Mouse (Mus musculus) intestine, postnatal 0 days (tissue): ENCODE measurements around the gene Saa1. TPM values are rescaled to one million over a fixed set of nuclear protein-coding genes. Genes with fewer than 3 reads are reported as not detected.
"Not testable (repeated sequence)": the region's sequence is repeated elsewhere in the genome, so short reads cannot be mapped to it uniquely, and the experiment has no call there.

Experiments used
- ATAC-seq: fragments of 200-750 bp; cut with Nextera tagmentation; 2 replicates; pipeline ENCODE4 v1.8.0; 2017; ENCODE audit warnings: mild to moderate bottlenecking, moderate TSS enrichment, moderate library complexity
- H3K27ac ChIP-seq: fragments of 300-500 bp; sonication (generic); 2 replicates; pipeline ENCODE4 v1.5.1; 2014; ENCODE audit warnings: mild to moderate bottlenecking, low read depth, low read length, moderate library complexity
- H3K27me3 ChIP-seq: fragments of 300-500 bp; sonication (generic); replicated peaks from 2 replicates; pipeline ENCODE4 v1.6.1; 2014; ENCODE audit warnings: low read length, mixed read lengths; ENCODE audit not compliant: control insufficient read depth, insufficient read depth
- H3K36me3 ChIP-seq: fragments of 300-500 bp; sonication (generic); 2 replicates; pipeline ENCODE4 v1.6.1; 2014; ENCODE audit warnings: mild to moderate bottlenecking, moderate library complexity; ENCODE audit not compliant: control insufficient read depth, insufficient read depth
- H3K4me1 ChIP-seq: fragments of 300-500 bp; sonication (generic); replicated peaks from 2 replicates; pipeline ENCODE4 v1.6.1; 2014; ENCODE audit warnings: antibody characterized with exemption, low read length, mixed read lengths; ENCODE audit not compliant: control insufficient read depth, insufficient read depth
- H3K4me2 ChIP-seq: fragments of 300-500 bp; sonication (generic); replicated peaks from 2 replicates; pipeline ENCODE4 v1.6.1; 2014; ENCODE audit warnings: low read depth, mild to moderate bottlenecking, moderate library complexity
- H3K4me3 ChIP-seq: fragments of 300-500 bp; sonication (generic); 2 replicates; pipeline ENCODE4 v1.5.1; 2014; ENCODE audit warnings: low read depth, low read length
- H3K9ac ChIP-seq: fragments of 300-500 bp; sonication (generic); 2 replicates; pipeline ENCODE4 v1.6.1; 2014; ENCODE audit warnings: mild to moderate bottlenecking, low read depth, low read length
- H3K9me3 ChIP-seq: fragments of 300-500 bp; sonication (generic); 2 replicates; pipeline ENCODE4 v1.6.1; 2016; ENCODE audit warnings: mixed run types; ENCODE audit not compliant: control insufficient read depth
- CTCF ChIP-seq: sonication (generic); IDR thresholded peaks from 2 replicates; pipeline ENCODE4 v1.5.1; 2016; ENCODE audit warnings: low read depth, mild to moderate bottlenecking, control low read depth, antibody characterized with exemption, moderate library complexity
- WGBS: fragments of 180-500 bp; shearing (Covaris S2); extraction: QIAGEN DNeasy Blood & Tissue Kit; methylation state at CpG from one replicate; pipeline ENCODE4 v1.1.7; 2014; 5-methylcytosine and 5-hydroxymethylcytosine counted together
- polyA plus RNA-seq: library from polyadenylated mRNA; unstranded; fragments of >200 nt; fragmentation: Nextera tagmentation; extraction: Ambion mirVana; gene quantifications from 2 replicates; pipeline ENCODE4 v1.2.1, GENCODE M21; 2015

The Saa1 gene
- polyA plus RNA-seq, 1 experiment from 2014 or later, result 0.29 TPM

GRCm38 (mm10) chr7:46762601-46763000, 19.8 kb upstream of the Saa1 start:
- Histone ChIP-seq H3K27ac (peak overlapping the region; percentile 54; the same call in 1 of the 2 replicates), H3K36me3 (peaks cover 56% of the 10 kb centered on the region)
- 67% methylated on average over 5 of the region's 5 CpGs for WGBS

GRCm38 (mm10) chr7:46761049-46761795, 18.4 kb upstream of the Saa1 start:
- H3K27ac ChIP-seq, result 0 out of 2 replicates have a peak overlapping the region, but pooled peaks have one; percentile 28
- H3K9me3 ChIP-seq, result no peaks in the 10 kb centered on the region
- no peak for ATAC-seq
- TF ChIP-seq CTCF, result no peak
- H3K27me3 ChIP-seq, result no peaks in the 10 kb centered on the region
- H3K36me3 ChIP-seq, result peaks cover 51% of the 10 kb centered on the region
- no peak overlapping the region for H3K9ac ChIP-seq
- 70% methylated on average over 11 of the region's 11 CpGs for WGBS
- H3K4me3 ChIP-seq, result no peak overlapping the region
- no peak overlapping the region for H3K4me2 ChIP-seq
- no peaks in the 10 kb centered on the region for H3K4me1 ChIP-seq

More at GRCm38 (mm10) chr7:46762601-46763000, 19.8 kb upstream of the Saa1 start:
- peak; percentile 85 for ATAC-seq
- H3K9ac ChIP-seq, result no peak overlapping the region
- H3K27me3 ChIP-seq, result no peaks in the 10 kb centered on the region
- TF ChIP-seq CTCF, result no peak
- no peak overlapping the region for H3K4me2 ChIP-seq
- H3K4me1 ChIP-seq, result no peaks in the 10 kb centered on the region
- no peak overlapping the region for H3K4me3 ChIP-seq
- no peaks in the 10 kb centered on the region for H3K9me3 ChIP-seq

GRCm38 (mm10) chr7:46751490-46751889, 8.7 kb upstream of the Saa1 start, which contains the start of gene Saa2:
Gene Saa2, plus strand, starts transcription at chr7:46751790.
- H3K27me3 ChIP-seq, result no peaks in the 10 kb centered on the region
- H3K9ac ChIP-seq, result no peak within 1 kb of the TSS
- TF ChIP-seq CTCF, result no peak
- WGBS, result 59% methylated on average over 3 of the region's 3 CpGs
- no peaks in the 10 kb centered on the region for H3K4me1 ChIP-seq
- no peak within 1 kb of the TSS for H3K4me3 ChIP-seq
- no peaks in the 10 kb centered on the region for H3K9me3 ChIP-seq
- no peak for ATAC-seq
- H3K27ac ChIP-seq, result no peak within 1 kb of the TSS
- no peak within 1 kb of the TSS for H3K4me2 ChIP-seq
- H3K36me3 ChIP-seq, result no peaks in the 10 kb centered on the region

- Histone ChIP-seq H3K36me3 (no peaks in the 10 kb centered on the region), H3K4me3 (no peak overlapping the region), H3K4me1 (no peaks in the 10 kb centered on the region), H3K9ac (no peak overlapping the region), H3K27me3 (no peaks in the 10 kb centered on the region), H3K9me3 (no peaks in the 10 kb centered on the region), H3K27ac (no peak overlapping the region), H3K4me2 (no peak overlapping the region)
- no peak for ATAC-seq
- WGBS, result 64% methylated on average over 3 of the region's 3 CpGs
- TF ChIP-seq CTCF, result no peak
Measured at GRCm38 (mm10) chr7:46748459-46748858, 5.7 kb upstream of the Saa1 start.

- Histone ChIP-seq H3K4me3 (no peak overlapping the region), H3K9ac (no peak overlapping the region), H3K36me3 (no peaks in the 10 kb centered on the region), H3K27me3 (no peaks in the 10 kb centered on the region), H3K9me3 (no peaks in the 10 kb centered on the region), H3K27ac (no peak overlapping the region), H3K4me1 (no peaks in the 10 kb centered on the region), H3K4me2 (no peak overlapping the region)
- WGBS, result 68% methylated on average over 7 of the region's 7 CpGs
- no peak for ATAC-seq
- TF ChIP-seq CTCF, result no peak
Measured at GRCm38 (mm10) chr7:46746381-46746780, 3.6 kb upstream of the Saa1 start.

GRCm38 (mm10) chr7:46745816-46746215, 3.0 kb upstream of the Saa1 start:
- Histone ChIP-seq H3K4me3 (no peak overlapping the region), H3K36me3 (no peaks in the 10 kb centered on the region), H3K27me3 (no peaks in the 10 kb centered on the region), H3K27ac (no peak overlapping the region), H3K9ac (no peak overlapping the region), H3K4me1 (no peaks in the 10 kb centered on the region), H3K4me2 (no peak overlapping the region), H3K9me3 (no peaks in the 10 kb centered on the region)
- no peak for ATAC-seq
- 78% methylated on average over 3 of the region's 3 CpGs for WGBS
- no peak for TF ChIP-seq CTCF

- H3K9ac ChIP-seq, H3K4me1 ChIP-seq, ATAC-seq, H3K9me3 ChIP-seq, H3K27me3 ChIP-seq, H3K27ac ChIP-seq, H3K4me2 ChIP-seq, H3K36me3 ChIP-seq, H3K4me3 ChIP-seq: not testable (repeated sequence)
- WGBS, result 74% methylated on average over 5 of the region's 5 CpGs
Measured at GRCm38 (mm10) chr7:46740041-46740440, 2.7 kb downstream of the Saa1 start.
